Mouse (Mus musculus) midbrain, postnatal 0 days (tissue): ENCODE measurements around the gene Popdc3. TPM values are rescaled to one million over a fixed set of nuclear protein-coding genes. Genes with fewer than 3 reads are reported as not detected.
"Not testable (repeated sequence)": the region's sequence is repeated elsewhere in the genome, so short reads cannot be mapped to it uniquely, and the experiment has no call there.

ENCODE experiments used
- ATAC-seq: fragments of 200-750 bp; cut with Nextera tagmentation; 2 replicates; pipeline ENCODE4 v1.8.0; 2017; ENCODE audit warnings: moderate number of reproducible peaks, mild to moderate bottlenecking, moderate TSS enrichment, moderate library complexity; ENCODE audit not compliant: low FRiP score
- DNase-seq: peaks from one replicate; pipeline ENCODE4 v3.0.0-alpha.2; 2015; ENCODE audit warnings: low spot score
- H3K27ac ChIP-seq: fragments of 300-500 bp; sonication (generic); 2 replicates; pipeline ENCODE4 v1.5.1; 2014; ENCODE audit warnings: low read depth, mild to moderate bottlenecking, low read length, mixed read lengths
- H3K27me3 ChIP-seq: fragments of 300-500 bp; sonication (generic); 2 replicates; pipeline ENCODE4 v1.6.1; 2014; ENCODE audit warnings: low read length, control low read depth, mixed read lengths; ENCODE audit not compliant: insufficient read depth
- H3K36me3 ChIP-seq: fragments of 300-500 bp; sonication (generic); 2 replicates; pipeline ENCODE4 v1.6.1; 2014; ENCODE audit warnings: low read length, control low read depth, mixed read lengths; ENCODE audit not compliant: insufficient read depth
- H3K4me1 ChIP-seq: fragments of 300-500 bp; sonication (generic); 2 replicates; pipeline ENCODE4 v1.6.1; 2014; ENCODE audit warnings: mild to moderate bottlenecking, control low read depth, antibody characterized with exemption, low read length, mixed read lengths; ENCODE audit not compliant: insufficient read depth
- H3K4me2 ChIP-seq: fragments of 300-500 bp; sonication (generic); 2 replicates; pipeline ENCODE4 v1.6.1; 2014; ENCODE audit warnings: low read depth, mild to moderate bottlenecking, low read length, mixed read lengths; ENCODE audit not compliant: poor library complexity, severe bottlenecking
- H3K4me3 ChIP-seq: fragments of 300-500 bp; sonication (generic); 2 replicates; pipeline ENCODE4 v1.5.1; 2014; ENCODE audit warnings: low read depth, mild to moderate bottlenecking, low read length, moderate library complexity
- H3K9ac ChIP-seq: fragments of 300-500 bp; sonication (generic); replicated peaks from 2 replicates; pipeline ENCODE4 v1.6.1; 2014; ENCODE audit warnings: mild to moderate bottlenecking, low read length, moderate library complexity, mixed read lengths; ENCODE audit not compliant: poor library complexity, severe bottlenecking
- H3K9me3 ChIP-seq: fragments of 300-500 bp; sonication (generic); 2 replicates; pipeline ENCODE4 v1.6.1; 2016; ENCODE audit warnings: low read length, control low read depth
- CTCF ChIP-seq: IDR thresholded peaks from 2 replicates; pipeline ENCODE4 v1.5.1; 2016; ENCODE audit warnings: antibody characterized with exemption, mild to moderate bottlenecking
- WGBS: fragments of 180-500 bp; shearing (Covaris S2); extraction: QIAGEN DNeasy Blood & Tissue Kit; methylation state at CpG from one replicate; pipeline ENCODE4 v1.1.7; 2014; 5-methylcytosine and 5-hydroxymethylcytosine counted together
- polyA plus RNA-seq: library from polyadenylated mRNA; unstranded; fragments of >200 nt; fragmentation: Nextera tagmentation; extraction: Ambion mirVana; gene quantifications from 2 replicates; pipeline ENCODE4 v1.2.1, GENCODE M21; 2015
- total RNA-seq: library from RNA; depleted of rRNA; stranded (reverse); fragments of >200 nt; gene quantifications from 2 replicates; pipeline ENCODE4 v1.2.3, GENCODE M21; 2014; rRNA removed

Gene Popdc3
- total RNA-seq (2.7 and 3.4 TPM in 2 replicates), polyA plus RNA-seq (2.4 and 2.8 TPM in 2 replicates)

DNA sequence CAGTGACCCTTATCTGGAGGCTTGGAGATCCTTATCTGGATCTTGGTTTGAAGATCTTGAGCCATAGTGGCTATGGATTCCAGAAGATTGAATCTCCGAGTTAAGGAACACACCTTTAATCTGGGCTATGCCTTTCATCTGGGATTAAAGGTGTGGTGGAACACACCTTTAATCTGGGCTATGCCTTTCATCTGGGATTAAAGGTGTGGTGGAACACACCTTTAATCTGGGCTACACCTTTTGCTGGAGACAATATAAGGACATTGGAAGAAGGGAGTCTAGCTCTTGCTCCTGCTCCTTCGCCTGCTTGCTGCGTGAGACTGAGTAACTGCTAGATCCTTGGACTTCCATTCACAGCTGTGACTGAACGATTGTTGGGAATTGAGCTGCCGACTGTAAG is at the start of gene Popdc3:
Gene Popdc3, plus strand, starts transcription at position 301 of the 400 bp plus-strand sequence.
- not testable (repeated sequence) for ATAC-seq, H3K9me3 ChIP-seq, H3K9ac ChIP-seq, H3K4me1 ChIP-seq, H3K4me2 ChIP-seq, H3K36me3 ChIP-seq, H3K27me3 ChIP-seq, H3K4me3 ChIP-seq, H3K27ac ChIP-seq, DNase-seq
- no CpG with 5 or more reads among the region's 5 CpGs for WGBS

DNA sequence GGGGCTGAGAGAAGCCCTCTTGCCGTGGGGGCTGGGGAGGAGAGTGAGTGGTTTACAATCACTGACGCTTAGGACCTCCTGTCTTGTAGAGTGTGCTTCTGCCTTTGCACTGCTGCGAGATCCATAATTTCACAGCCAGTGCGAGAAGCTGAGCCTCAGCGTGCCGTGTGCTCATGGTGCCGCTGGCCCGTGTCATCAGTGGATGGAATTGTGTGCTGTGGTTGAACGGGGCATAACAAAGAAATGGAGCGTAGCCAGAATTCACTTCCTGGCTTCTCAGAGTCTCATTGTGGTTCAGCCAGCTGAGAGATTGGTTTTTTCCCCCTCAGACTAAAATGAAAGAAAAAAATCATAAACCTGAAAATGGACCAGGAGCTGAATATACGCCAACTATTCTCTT is 48.8 kb upstream of the Popdc3 start:
- DNase-seq (peak; percentile 72), ATAC-seq (peak; percentile 45; the same call in 1 of the 2 replicates)
- H3K27me3 ChIP-seq: no peaks in the 10 kb centered on the region
- TF ChIP-seq CTCF: no peak
- no peak overlapping the region for H3K9ac ChIP-seq
- H3K4me1 ChIP-seq: no peaks in the 10 kb centered on the region
- peaks cover 16% of the 10 kb centered on the region for H3K36me3 ChIP-seq
- H3K4me3 ChIP-seq: no peak overlapping the region
- no peaks in the 10 kb centered on the region for H3K9me3 ChIP-seq
- WGBS: 52% methylated on average over 11 of the region's 11 CpGs
- H3K4me2 ChIP-seq: peak overlapping the region; percentile 12; the same call in 1 of the 2 replicates
- peak overlapping the region; percentile 26; the same call in 1 of the 2 replicates for H3K27ac ChIP-seq

DNA sequence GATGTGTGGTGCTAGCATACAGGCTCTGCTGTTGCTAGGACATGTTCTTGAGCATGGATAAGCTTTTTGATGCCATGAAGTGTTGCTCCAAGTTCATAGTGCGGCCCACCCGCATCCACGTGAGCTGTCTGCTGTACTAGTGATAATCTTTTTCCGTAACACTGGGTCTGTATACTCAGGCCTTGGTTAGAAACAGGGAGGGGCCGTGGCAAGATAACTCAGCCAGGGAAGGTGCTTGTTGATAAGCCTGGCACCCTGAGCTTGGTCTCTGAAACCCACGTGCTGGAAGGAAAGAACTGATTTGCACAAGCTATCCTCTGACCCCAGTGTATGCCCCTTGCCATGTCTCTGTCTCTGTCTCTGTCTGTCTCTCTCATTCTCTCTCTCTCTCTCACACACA is 47.9 kb upstream of the Popdc3 start:
- Histone ChIP-seq H3K27me3 (no peaks in the 10 kb centered on the region), H3K9me3 (no peaks in the 10 kb centered on the region), H3K36me3 (peaks cover 13% of the 10 kb centered on the region), H3K4me3 (no peak overlapping the region), H3K27ac (no peak overlapping the region), H3K4me2 (no peak overlapping the region), H3K9ac (no peak overlapping the region), H3K4me1 (no peaks in the 10 kb centered on the region)
- ATAC-seq: no peak
- no peak for TF ChIP-seq CTCF
- no peak for DNase-seq
- 91% methylated on average over 6 of the region's 6 CpGs for WGBS

DNA sequence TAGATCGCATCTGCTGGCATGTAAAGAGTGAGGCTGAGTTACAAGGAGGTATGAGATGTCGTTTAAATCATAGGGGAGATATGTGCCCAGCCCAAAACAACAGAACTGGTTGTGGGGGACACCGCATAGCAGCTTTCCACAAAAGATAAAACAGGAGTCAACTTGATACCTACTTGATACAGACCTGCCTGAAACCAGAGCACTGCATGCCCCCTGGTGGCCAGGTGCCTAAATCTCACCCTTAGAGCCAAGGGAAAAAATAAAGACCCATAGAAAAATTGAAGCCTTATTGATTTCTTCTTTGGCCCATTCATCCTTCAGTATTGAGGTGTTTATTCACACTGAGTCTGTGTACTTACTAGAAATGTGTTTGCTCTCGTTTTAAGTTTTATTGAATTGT is 45.5 kb upstream of the Popdc3 start:
- Histone ChIP-seq H3K36me3 (0 out of 2 replicates have a peak, but pooled peaks cover 5% of the 10 kb centered on the region), H3K4me1 (no peaks in the 10 kb centered on the region), H3K4me2 (no peak overlapping the region), H3K9ac (no peak overlapping the region), H3K27ac (no peak overlapping the region), H3K27me3 (no peaks in the 10 kb centered on the region), H3K4me3 (no peak overlapping the region), H3K9me3 (no peaks in the 10 kb centered on the region)
- ATAC-seq (no peak), DNase-seq (peak; percentile 37)
- 83% methylated on average over 4 of the region's 4 CpGs for WGBS
- peak; percentile 74 for TF ChIP-seq CTCF

DNA sequence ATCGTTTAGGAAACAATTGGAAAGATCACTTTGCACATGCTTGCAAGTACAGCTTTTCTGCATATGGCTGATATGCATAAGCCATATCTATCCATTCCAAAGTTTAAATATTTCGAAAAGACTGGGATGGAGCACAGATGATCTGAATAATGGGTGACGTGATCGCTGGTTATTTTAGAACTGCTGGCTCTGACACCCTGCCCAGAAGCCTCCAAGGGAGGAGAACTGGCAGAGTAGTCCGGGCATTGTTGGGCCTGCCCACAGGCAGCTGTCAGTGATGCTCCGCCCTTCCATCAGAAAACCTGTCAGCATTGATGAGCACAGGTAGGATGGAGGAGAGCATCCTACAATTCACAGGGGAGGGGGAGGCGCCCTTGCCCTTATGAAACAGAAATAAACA is 41.1 kb upstream of the Popdc3 start:
- H3K9me3 ChIP-seq: no peaks in the 10 kb centered on the region
- H3K36me3 ChIP-seq: 0 out of 2 replicates have a peak, but pooled peaks cover 8% of the 10 kb centered on the region
- no peak overlapping the region for H3K27ac ChIP-seq
- H3K4me3 ChIP-seq: no peak overlapping the region
- no peaks in the 10 kb centered on the region for H3K27me3 ChIP-seq
- DNase-seq: no peak
- no peak for ATAC-seq
- no peak overlapping the region for H3K4me2 ChIP-seq
- no peak for TF ChIP-seq CTCF
- no peaks in the 10 kb centered on the region for H3K4me1 ChIP-seq
- no peak overlapping the region for H3K9ac ChIP-seq
- WGBS: 90% methylated on average over 7 of the region's 7 CpGs

DNA sequence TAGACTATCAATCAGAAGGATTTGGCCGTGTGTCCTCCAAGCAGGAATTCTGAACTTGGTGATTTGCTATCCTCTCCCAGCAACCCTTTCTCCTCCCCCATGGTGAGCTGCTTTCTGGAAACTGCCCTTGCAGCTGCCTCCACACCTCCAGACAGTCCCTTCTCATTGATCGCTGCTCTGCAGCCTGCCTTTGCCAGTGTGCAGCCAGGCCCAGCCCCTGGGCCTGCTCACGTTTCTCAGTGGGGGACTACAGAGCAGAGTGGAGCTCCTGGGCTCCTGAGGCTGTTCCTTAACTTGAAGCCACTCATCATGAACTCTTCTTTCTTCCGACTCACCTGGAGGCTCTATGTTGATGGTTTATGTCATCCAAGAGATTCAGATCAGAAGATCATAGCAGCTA is 38.0 kb upstream of the Popdc3 start:
- Histone ChIP-seq H3K4me2 (no peak overlapping the region), H3K9ac (no peak overlapping the region), H3K27me3 (no peaks in the 10 kb centered on the region), H3K9me3 (no peaks in the 10 kb centered on the region), H3K4me1 (no peaks in the 10 kb centered on the region), H3K27ac (no peak overlapping the region), H3K36me3 (0 out of 2 replicates have a peak, but pooled peaks cover 3% of the 10 kb centered on the region), H3K4me3 (no peak overlapping the region)
- DNase-seq (no peak), ATAC-seq (no peak)
- no peak for TF ChIP-seq CTCF
- 61% methylated on average over 4 of the region's 4 CpGs for WGBS
